ENCODE assay signal across 8 mouse cellular contexts in genomic region chrX:20161687-20162321, GRCm38 (mm10).
A peak's percentile ranks its signal among the peaks of the same experiment; 100 is the strongest.
DNase-seq lines count a peak whose midpoint lies in the region; ATAC-seq and TF ChIP-seq lines count a peak whose summit lies in the region.
"Had no signal": no experiment of that assay in that cellular context is flagged by ENCODE, and none has a peak within 500 bp of the region (broad histone marks: within the 10 kb centered on the region; RNA-seq: fewer than 3 reads in every experiment).

No protein-coding gene starts in this region.

- no peaks in the 10 kb centered on the region for H3K9me3 ChIP-seq in lung, postnatal 0 days (ENCODE audit: low read length)
- H3K9me3 ChIP-seq: heart, embryonic 15.5 days had no signal

- H3K27me3 ChIP-seq in kidney, adult 2 months (replicated peaks; ENCODE audit: control insufficient read depth, insufficient read depth, low read length), result no peaks in the 10 kb centered on the region
- H3K27me3 ChIP-seq in lung, postnatal 0 days (replicated peaks; ENCODE audit: insufficient read depth, low read length), result no peaks in the 10 kb centered on the region
- H3K27me3 ChIP-seq: heart, embryonic 15.5 days had no signal

- 35% methylated on average over 9 of the region's 9 CpGs for WGBS in kidney, adult 2 months
- 38% methylated on average over 9 of the region's 9 CpGs for WGBS in lung, postnatal 0 days

- H3K36me3 ChIP-seq in kidney, adult 2 months (ENCODE audit: control insufficient read depth, insufficient read depth, low read length), result no peaks in the 10 kb centered on the region
- no peaks in the 10 kb centered on the region for H3K36me3 ChIP-seq in lung, postnatal 0 days (ENCODE audit: insufficient read depth, low read length)
- H3K36me3 ChIP-seq: heart, embryonic 15.5 days had no signal

- no peak overlapping the region for H3K4me3 ChIP-seq in kidney, adult 2 months (ENCODE audit: insufficient read depth, low read depth, low read length)
- H3K4me3 ChIP-seq in lung, postnatal 0 days (ENCODE audit: low read depth, low read length), result no peak overlapping the region
- H3K4me3 ChIP-seq: heart, embryonic 15.5 days had no signal

- peak; percentile 82 for ATAC-seq in lung, postnatal 0 days
- no peak for ATAC-seq in activated CD4-positive, CD25-positive, alpha-beta regulatory T cell, adult 4 months

- H3K4me1 ChIP-seq in kidney, adult 2 months (ENCODE audit: control insufficient read depth, insufficient read depth, low read length), result no peaks in the 10 kb centered on the region; the same call in 1 of the 2 replicates
- no peaks in the 10 kb centered on the region for H3K4me1 ChIP-seq in lung, postnatal 0 days (ENCODE audit: insufficient read depth, low read depth, low read length)
- H3K4me1 ChIP-seq: heart, embryonic 15.5 days had no signal

- H3K4me2 ChIP-seq in lung, postnatal 0 days (replicated peaks; ENCODE audit: low read depth, low read length), result no peak overlapping the region
- H3K4me2 ChIP-seq: heart, embryonic 15.5 days had no signal

- H3K27ac ChIP-seq in kidney, adult 2 months (ENCODE audit: insufficient read depth, low read depth, low read length), result no peak overlapping the region
- no peak overlapping the region for H3K27ac ChIP-seq in lung, postnatal 0 days (ENCODE audit: low read length)
- H3K27ac ChIP-seq: heart, embryonic 15.5 days had no signal

- H3K9ac ChIP-seq in lung, postnatal 0 days (replicated peaks; ENCODE audit: low read depth), result no peak overlapping the region
- H3K9ac ChIP-seq: heart, embryonic 15.5 days had no signal

- no peak for TF ChIP-seq EP300 in lung, postnatal 0 days (IDR thresholded peaks at IDR 0.05)

- TF ChIP-seq CTCF in kidney, adult 2 months (conservative IDR thresholded peaks at IDR 0.05; ENCODE audit: insufficient read depth, insufficient read length, low read depth, low read length), result no peak
- TF ChIP-seq CTCF in lung, postnatal 0 days (IDR thresholded peaks at IDR 0.05), result peak; percentile 46

- TF ChIP-seq POLR2A in kidney, adult 2 months (IDR thresholded peaks at IDR 0.05; ENCODE audit: low read depth, low read length), result no peak

- DNase-seq in kidney, adult 2 months, result peak; percentile 18
- no peak for DNase-seq in kidney, postnatal 14 days
- DNase-seq in 416B (ENCODE audit: low read depth) (peak; percentile 10), ES-CJ7 (ENCODE audit: low read depth, low spot score) (peak; percentile 2)
- DNase-seq in lung, postnatal 0 days (ENCODE audit: low spot score), result peak; percentile 42
- no peak for DNase-seq in urinary bladder, postnatal 4 days (ENCODE audit: low spot score in 2 of 2)

Comparison
In these comparisons a context has a peak if more than half of its experiments do, and no peak if none do; other contexts are left out.
1. DNase-seq: peak in kidney, adult 2 months (single experiment), 416B (single experiment), ES-CJ7 (single experiment) and lung, postnatal 0 days (single experiment); none in kidney, postnatal 14 days (single experiment) and urinary bladder, postnatal 4 days (0 of 2).